Mouse (Mus musculus) layer of hippocampus, adult 11-12 months (tissue): ENCODE measurements around the gene Helt.

Experiments
- DNase-seq: peaks from one replicate; pipeline ENCODE4 v3.0.0; 2022; ENCODE audit warnings: low spot score

Helt gene

GRCm38 (mm10) chr8:46294181-46294892, at the start of gene Helt:
Gene Helt, minus strand, starts transcription at chr8:46294671.
- DNase-seq, result no peak

GRCm38 (mm10) chr8:46342272-46342671, 47.8 kb upstream of the Helt start:
- no peak for DNase-seq

- no peak for DNase-seq
These were observed 46.2 kb upstream of the Helt start for GRCm38 (mm10) chr8:46340381-46341273.

GRCm38 (mm10) chr8:46339317-46339716, 44.8 kb upstream of the Helt start:
- DNase-seq, result no peak

- no peak for DNase-seq
These were observed 41.9 kb upstream of the Helt start for GRCm38 (mm10) chr8:46336351-46336750.

GRCm38 (mm10) chr8:46332389-46333061, 38.1 kb upstream of the Helt start:
- no peak for DNase-seq

- DNase-seq, result no peak
These were observed 37.3 kb upstream of the Helt start for GRCm38 (mm10) chr8:46331801-46332200.

GRCm38 (mm10) chr8:46329396-46329795, 34.9 kb upstream of the Helt start:
- no peak for DNase-seq

- DNase-seq, result no peak
These were observed 32.8 kb upstream of the Helt start for GRCm38 (mm10) chr8:46327284-46327683.

GRCm38 (mm10) chr8:46326715-46327114, 32.2 kb upstream of the Helt start:
- DNase-seq, result no peak

GRCm38 (mm10) chr8:46324676-46325075, 30.2 kb upstream of the Helt start:
- no peak for DNase-seq

GRCm38 (mm10) chr8:46323672-46324191, 29.3 kb upstream of the Helt start:
- DNase-seq, result no peak

GRCm38 (mm10) chr8:46322833-46323232, 28.4 kb upstream of the Helt start:
- DNase-seq, result no peak

- no peak for DNase-seq
These were observed 27.9 kb upstream of the Helt start for GRCm38 (mm10) chr8:46322421-46322820.

- no peak for DNase-seq
These were observed 24.3 kb upstream of the Helt start for GRCm38 (mm10) chr8:46318802-46319201.

- no peak for DNase-seq
These were observed 22.7 kb upstream of the Helt start for GRCm38 (mm10) chr8:46317161-46317560.

GRCm38 (mm10) chr8:46313798-46314197, 19.3 kb upstream of the Helt start:
- no peak for DNase-seq

- peak; percentile 73 for DNase-seq
These were observed 16.7 kb upstream of the Helt start for GRCm38 (mm10) chr8:46311159-46311558.

GRCm38 (mm10) chr8:46308189-46308588, 13.7 kb upstream of the Helt start:
- DNase-seq, result no peak

GRCm38 (mm10) chr8:46305733-46306349, 11.4 kb upstream of the Helt start:
- DNase-seq, result peak; percentile 34

GRCm38 (mm10) chr8:46302121-46302520, 7.7 kb upstream of the Helt start:
- DNase-seq, result no peak

- DNase-seq, result no peak
These were observed 4.4 kb upstream of the Helt start for GRCm38 (mm10) chr8:46298847-46299246.
